Mouse (Mus musculus): ENCODE measurements around the gene 1700006A11Rik. TPM values are rescaled to one million over a fixed set of nuclear protein-coding genes. Genes with fewer than 3 reads are reported as not detected.
"Not testable (repeated sequence)": the region's sequence is repeated elsewhere in the genome, so short reads cannot be mapped to it uniquely, and the experiment has no call there.

The 1700006A11Rik gene
- not detected in 2 replicates for polyA plus RNA-seq (2015; fragmentation: Nextera tagmentation; extraction: Ambion mirVana)

DNA sequence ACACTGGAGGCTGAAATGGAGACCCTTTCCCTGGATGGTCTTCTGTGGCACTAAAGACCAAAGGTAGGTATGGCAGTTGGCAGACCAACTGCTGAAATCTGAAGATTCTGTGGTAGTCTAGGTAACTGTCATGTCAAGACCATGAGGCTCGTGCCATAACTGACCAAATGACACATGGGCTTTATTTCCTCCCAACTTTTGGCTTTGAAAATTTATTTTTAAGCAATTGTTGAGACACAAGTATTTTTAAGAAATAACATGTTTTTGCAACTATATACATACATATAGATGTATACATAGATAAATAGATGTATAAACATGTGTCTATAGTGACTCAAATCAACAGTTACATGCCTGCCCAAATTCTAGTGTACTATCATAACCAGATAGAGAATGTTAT is at the start of gene 1700006A11Rik:
1700006A11Rik (minus strand) TSS at position 101 of the 400 bp plus-strand sequence.
- no peak within 1 kb of the TSS for H3K27ac ChIP-seq (ENCODE audit: low read depth, low read length)
- no peaks in the 10 kb centered on the region for H3K36me3 ChIP-seq (ENCODE audit: control insufficient read depth, insufficient read depth, low read length)
- no peak for ATAC-seq
- no peaks in the 10 kb centered on the region for H3K4me1 ChIP-seq (ENCODE audit: control insufficient read depth, insufficient read depth, low read depth, low read length)
- 93% methylated on average over 1 of the region's 1 CpGs for WGBS
- H3K4me3 ChIP-seq (ENCODE audit: low read length) = no peak within 1 kb of the TSS
- no peaks in the 10 kb centered on the region for H3K9me3 ChIP-seq (ENCODE audit: control insufficient read depth, low read length)
- no peak within 1 kb of the TSS for H3K4me2 ChIP-seq (ENCODE audit: low read length)
- H3K27me3 ChIP-seq (replicated peaks; ENCODE audit: control insufficient read depth, insufficient read depth, low read length) = no peaks in the 10 kb centered on the region
- H3K9ac ChIP-seq (ENCODE audit: low read depth, low read length) = no peak within 1 kb of the TSS

DNA sequence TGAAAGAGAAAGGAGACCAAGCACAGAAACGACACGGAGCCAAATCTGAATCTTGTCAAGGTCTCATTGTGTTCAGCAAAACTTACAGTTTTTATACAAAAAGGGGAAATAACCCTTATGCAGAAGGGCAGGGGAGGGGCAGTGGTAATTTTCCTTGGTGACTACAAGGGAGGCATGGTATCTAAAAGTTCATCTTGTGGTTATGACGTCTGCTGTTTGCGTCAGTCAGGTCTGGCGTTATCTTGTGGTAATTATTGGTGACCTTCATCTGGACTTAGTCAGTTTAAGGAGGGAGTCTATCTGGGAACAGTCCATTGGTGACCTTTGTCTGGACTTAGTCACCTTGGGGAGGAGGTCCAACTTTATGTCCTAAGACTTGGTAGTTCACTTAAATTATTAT is 48.5 kb upstream of the 1700006A11Rik start:
- H3K27me3 ChIP-seq (replicated peaks; ENCODE audit: control insufficient read depth, insufficient read depth, low read length); H3K4me3 ChIP-seq (ENCODE audit: low read length); H3K4me1 ChIP-seq (ENCODE audit: control insufficient read depth, insufficient read depth, low read depth, low read length); H3K36me3 ChIP-seq (ENCODE audit: control insufficient read depth, insufficient read depth, low read length); H3K9ac ChIP-seq (ENCODE audit: low read depth, low read length); H3K4me2 ChIP-seq (ENCODE audit: low read length); H3K27ac ChIP-seq (ENCODE audit: low read depth, low read length); ATAC-seq; H3K9me3 ChIP-seq (ENCODE audit: control insufficient read depth, low read length): not testable (repeated sequence)
- WGBS = 88% methylated on average over 5 of the region's 5 CpGs

DNA sequence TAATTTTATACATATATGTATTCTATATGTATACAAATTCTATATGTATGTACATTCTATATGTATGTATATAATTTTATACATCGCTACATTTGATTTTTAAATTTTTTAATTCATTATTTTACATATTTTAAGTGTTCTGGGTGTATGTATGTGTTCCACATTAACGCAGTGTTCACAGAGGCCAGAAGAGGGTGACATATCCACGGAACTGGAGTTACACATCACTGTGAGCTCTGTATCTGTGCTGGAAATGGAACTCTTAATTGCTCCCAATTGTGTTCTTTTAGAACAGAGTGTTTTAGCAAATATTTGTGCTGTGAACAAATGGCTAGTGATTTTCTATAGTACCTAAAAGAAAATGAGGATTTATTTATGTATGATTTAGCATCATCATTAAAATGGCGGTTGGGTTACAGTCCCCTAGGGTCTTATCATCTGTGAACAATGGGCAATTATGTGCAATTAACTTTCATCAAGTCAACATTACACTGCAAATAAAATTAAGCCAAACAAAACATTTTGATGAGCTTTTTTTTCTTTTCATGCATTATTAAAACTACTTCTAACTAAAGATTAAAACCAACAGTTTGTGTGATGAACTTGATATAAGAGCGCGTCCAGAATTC is 40.4 kb upstream of the 1700006A11Rik start:
- WGBS = 76% methylated on average over 6 of the region's 6 CpGs
- Histone ChIP-seq H3K9me3 (ENCODE audit: control insufficient read depth, low read length) (no peaks in the 10 kb centered on the region), H3K27me3 (replicated peaks; ENCODE audit: control insufficient read depth, insufficient read depth, low read length) (no peaks in the 10 kb centered on the region), H3K4me3 (ENCODE audit: low read length) (no peak overlapping the region), H3K4me1 (ENCODE audit: control insufficient read depth, insufficient read depth, low read depth, low read length) (no peaks in the 10 kb centered on the region), H3K4me2 (ENCODE audit: low read length) (no peak overlapping the region), H3K36me3 (ENCODE audit: control insufficient read depth, insufficient read depth, low read length) (no peaks in the 10 kb centered on the region), H3K9ac (ENCODE audit: low read depth, low read length) (no peak overlapping the region), H3K27ac (ENCODE audit: low read depth, low read length) (no peak overlapping the region)
- no peak for ATAC-seq

DNA sequence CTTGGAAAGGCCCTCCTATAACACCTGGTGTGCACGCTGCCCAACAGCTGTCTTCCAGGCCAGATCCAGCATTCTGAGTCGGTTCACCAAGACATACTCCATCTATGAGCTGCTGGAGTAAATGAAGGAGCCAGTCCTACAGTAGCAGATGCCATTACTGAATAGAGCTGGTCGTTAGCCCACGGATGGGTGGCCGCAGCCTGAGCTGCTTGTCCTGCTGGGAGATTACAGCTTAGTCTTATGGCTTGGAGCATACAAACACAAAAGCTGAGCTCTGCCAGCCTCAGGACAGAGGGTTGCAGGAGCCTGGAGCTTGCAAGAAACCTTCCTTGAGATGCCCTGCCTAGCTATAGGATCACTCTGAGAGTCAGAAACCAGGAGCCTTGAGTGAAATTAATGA is 33.6 kb downstream of the 1700006A11Rik start:
- Histone ChIP-seq H3K27me3 (replicated peaks; ENCODE audit: control insufficient read depth, insufficient read depth, low read length) (no peaks in the 10 kb centered on the region), H3K4me1 (ENCODE audit: control insufficient read depth, insufficient read depth, low read depth, low read length) (no peaks in the 10 kb centered on the region), H3K9ac (ENCODE audit: low read depth, low read length) (no peak overlapping the region), H3K27ac (ENCODE audit: low read depth, low read length) (no peak overlapping the region), H3K9me3 (ENCODE audit: control insufficient read depth, low read length) (no peaks in the 10 kb centered on the region), H3K4me3 (ENCODE audit: low read length) (no peak overlapping the region), H3K4me2 (ENCODE audit: low read length) (no peak overlapping the region), H3K36me3 (ENCODE audit: control insufficient read depth, insufficient read depth, low read length) (no peaks in the 10 kb centered on the region)
- peak; percentile 64; the same call in 1 of the 2 replicates for ATAC-seq
- 67% methylated on average over 5 of the region's 5 CpGs for WGBS

DNA sequence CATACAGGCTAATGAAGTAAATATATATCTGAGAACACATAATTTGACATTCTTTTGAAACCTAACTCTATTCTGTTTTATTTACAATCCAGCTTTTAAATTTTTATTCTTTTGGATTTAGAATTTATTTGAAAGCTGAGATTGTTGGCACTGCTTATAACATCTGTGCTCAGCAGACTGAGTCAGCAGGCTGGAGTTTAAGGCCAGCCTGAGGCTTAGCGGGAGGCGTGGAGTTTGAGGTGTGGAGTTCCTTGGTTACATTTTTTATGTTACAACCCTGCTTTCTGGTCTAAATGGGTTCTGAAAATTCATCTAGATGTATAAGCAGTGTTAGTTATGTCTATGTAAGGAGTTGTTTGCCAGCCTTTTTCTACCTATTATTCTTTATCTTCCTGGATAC is 35.7 kb downstream of the 1700006A11Rik start:
- Histone ChIP-seq H3K4me1 (ENCODE audit: control insufficient read depth, insufficient read depth, low read depth, low read length) (no peaks in the 10 kb centered on the region), H3K27ac (ENCODE audit: low read depth, low read length) (no peak overlapping the region), H3K4me3 (ENCODE audit: low read length) (no peak overlapping the region), H3K9ac (ENCODE audit: low read depth, low read length) (no peak overlapping the region), H3K4me2 (ENCODE audit: low read length) (no peak overlapping the region), H3K9me3 (ENCODE audit: control insufficient read depth, low read length) (no peaks in the 10 kb centered on the region), H3K27me3 (replicated peaks; ENCODE audit: control insufficient read depth, insufficient read depth, low read length) (no peaks in the 10 kb centered on the region), H3K36me3 (ENCODE audit: control insufficient read depth, insufficient read depth, low read length) (no peaks in the 10 kb centered on the region)
- ATAC-seq = 0 out of 2 replicates have a peak, but pooled peaks have one; percentile 61
- 88% methylated on average over 2 of the region's 2 CpGs for WGBS

DNA sequence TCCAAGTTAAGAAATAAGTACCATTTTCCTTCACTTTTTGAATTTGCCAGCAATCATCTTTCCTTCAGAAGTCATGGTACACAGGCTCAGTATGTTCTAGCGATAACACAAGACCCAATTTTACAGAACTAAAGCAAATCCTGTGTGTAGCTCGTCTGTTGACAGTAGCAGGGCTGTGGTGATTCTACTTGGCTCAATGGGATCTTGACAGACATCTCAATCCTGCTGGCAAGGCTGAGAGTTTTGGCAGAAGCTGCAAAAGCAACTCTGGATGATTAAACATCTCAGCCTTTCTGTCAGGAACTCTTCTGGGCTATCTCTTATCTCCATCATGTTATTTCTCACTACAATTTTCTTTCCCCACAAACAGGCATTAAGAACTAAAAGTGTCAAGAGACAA is 36.2 kb downstream of the 1700006A11Rik start:
- H3K9me3 ChIP-seq (ENCODE audit: control insufficient read depth, low read length) = no peaks in the 10 kb centered on the region
- H3K4me3 ChIP-seq (ENCODE audit: low read length) = no peak overlapping the region
- 59% methylated on average over 2 of the region's 2 CpGs for WGBS
- H3K4me2 ChIP-seq (ENCODE audit: low read length) = no peak overlapping the region
- ATAC-seq = peak; percentile 60; the same call in 1 of the 2 replicates
- H3K4me1 ChIP-seq (ENCODE audit: control insufficient read depth, insufficient read depth, low read depth, low read length) = no peaks in the 10 kb centered on the region
- H3K27me3 ChIP-seq (replicated peaks; ENCODE audit: control insufficient read depth, insufficient read depth, low read length) = no peaks in the 10 kb centered on the region
- no peaks in the 10 kb centered on the region for H3K36me3 ChIP-seq (ENCODE audit: control insufficient read depth, insufficient read depth, low read length)
- H3K9ac ChIP-seq (ENCODE audit: low read depth, low read length) = no peak overlapping the region
- H3K27ac ChIP-seq (ENCODE audit: low read depth, low read length) = no peak overlapping the region

DNA sequence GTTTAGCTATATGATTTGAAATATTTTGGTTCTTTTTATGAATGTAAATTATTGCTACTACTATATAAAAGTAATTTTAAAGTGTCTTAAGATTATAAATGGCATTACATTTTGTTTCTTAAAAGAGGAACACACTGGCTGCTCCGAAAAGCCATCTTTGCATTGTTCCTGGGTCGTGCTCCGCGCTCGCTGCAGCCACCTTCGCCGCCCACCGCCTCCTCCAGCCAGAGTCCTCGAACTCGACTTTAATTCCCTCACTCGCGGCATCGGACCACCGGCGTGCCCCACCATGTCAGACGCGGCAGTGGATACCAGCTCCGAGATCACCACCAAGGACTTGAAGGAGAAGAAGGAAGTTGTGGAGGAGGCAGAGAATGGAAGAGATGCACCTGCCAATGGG is 40.5 kb downstream of the 1700006A11Rik start:
- not testable (repeated sequence) for H3K4me2 ChIP-seq (ENCODE audit: low read length); H3K36me3 ChIP-seq (ENCODE audit: control insufficient read depth, insufficient read depth, low read length); H3K9ac ChIP-seq (ENCODE audit: low read depth, low read length); H3K4me3 ChIP-seq (ENCODE audit: low read length); H3K27me3 ChIP-seq (replicated peaks; ENCODE audit: control insufficient read depth, insufficient read depth, low read length); ATAC-seq; H3K27ac ChIP-seq (ENCODE audit: low read depth, low read length); H3K4me1 ChIP-seq (ENCODE audit: control insufficient read depth, insufficient read depth, low read depth, low read length); H3K9me3 ChIP-seq (ENCODE audit: control insufficient read depth, low read length)
- WGBS = 93% methylated on average over 18 of the region's 18 CpGs

DNA sequence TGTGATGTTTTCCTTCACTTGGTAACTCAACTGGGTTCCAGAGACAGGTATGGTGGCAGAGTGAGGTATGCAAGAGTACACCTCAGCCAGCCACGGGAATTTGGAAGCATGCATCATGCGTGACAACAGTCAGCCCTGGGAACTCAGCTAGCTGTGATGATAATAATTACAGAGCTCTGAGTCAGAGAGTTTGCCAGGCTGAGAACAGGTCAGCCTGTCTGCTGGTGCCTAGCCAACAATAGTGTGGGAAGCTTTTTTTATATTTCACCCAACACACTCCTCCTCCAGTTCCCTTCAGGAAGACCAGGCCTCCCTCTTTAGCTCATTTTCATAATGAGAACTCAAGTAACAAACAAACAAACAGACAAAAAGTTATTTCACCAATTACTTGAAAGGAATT is 53.8 kb downstream of the 1700006A11Rik start:
- 80% methylated on average over 2 of the region's 2 CpGs for WGBS
- H3K4me1 ChIP-seq (ENCODE audit: control insufficient read depth, insufficient read depth, low read depth, low read length) = no peaks in the 10 kb centered on the region
- H3K9ac ChIP-seq (ENCODE audit: low read depth, low read length) = no peak overlapping the region
- H3K27me3 ChIP-seq (replicated peaks; ENCODE audit: control insufficient read depth, insufficient read depth, low read length) = no peaks in the 10 kb centered on the region
- no peak overlapping the region for H3K27ac ChIP-seq (ENCODE audit: low read depth, low read length)
- no peak overlapping the region for H3K4me3 ChIP-seq (ENCODE audit: low read length)
- H3K9me3 ChIP-seq (ENCODE audit: control insufficient read depth, low read length) = no peaks in the 10 kb centered on the region
- H3K4me2 ChIP-seq (ENCODE audit: low read length) = no peak overlapping the region
- no peak for ATAC-seq
- no peaks in the 10 kb centered on the region for H3K36me3 ChIP-seq (ENCODE audit: control insufficient read depth, insufficient read depth, low read length)

DNA sequence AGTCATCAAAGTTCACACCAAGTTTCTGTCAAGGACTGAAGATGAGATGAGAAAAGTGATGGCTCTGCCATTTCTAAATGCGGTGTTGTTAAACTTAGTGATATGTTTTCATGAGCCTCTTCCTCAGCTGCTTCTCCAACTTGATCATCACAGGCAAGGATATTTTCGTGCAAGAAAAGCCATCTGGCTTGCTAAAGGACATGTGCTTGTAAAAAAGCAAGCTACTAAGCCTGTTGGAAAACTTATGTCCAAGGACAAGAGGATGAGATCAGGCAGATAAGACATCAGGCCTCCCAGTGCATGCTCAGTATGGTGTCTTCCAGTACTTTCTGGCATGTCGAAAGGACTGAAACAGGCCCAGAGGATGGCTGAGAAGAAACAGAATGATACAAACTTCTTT is 68.3 kb downstream of the 1700006A11Rik start:
- no peaks in the 10 kb centered on the region for H3K36me3 ChIP-seq (ENCODE audit: control insufficient read depth, insufficient read depth, low read length)
- no peak overlapping the region for H3K4me3 ChIP-seq (ENCODE audit: low read length)
- H3K4me1 ChIP-seq (ENCODE audit: control insufficient read depth, insufficient read depth, low read depth, low read length) = no peaks in the 10 kb centered on the region
- no peak overlapping the region for H3K9ac ChIP-seq (ENCODE audit: low read depth, low read length)
- no peak for ATAC-seq
- WGBS = 84% methylated on average over 3 of the region's 3 CpGs
- no peak overlapping the region for H3K4me2 ChIP-seq (ENCODE audit: low read length)
- H3K27me3 ChIP-seq (replicated peaks; ENCODE audit: control insufficient read depth, insufficient read depth, low read length) = no peaks in the 10 kb centered on the region
- H3K27ac ChIP-seq (ENCODE audit: low read depth, low read length) = no peak overlapping the region
- no peaks in the 10 kb centered on the region for H3K9me3 ChIP-seq (ENCODE audit: control insufficient read depth, low read length)

Measured in hindbrain, embryonic 16.5 days (tissue).